Mouse (Mus musculus) heart, adult 2 months (tissue): ENCODE measurements at regions not wholly inside any gene's neighbourhood (a gene's known extent, or its start where the extent isn't known, plus 50 kb on each side); places are given as distances from the start of the nearest gene placed in this dataset.

Experiments
- CTCF ChIP-seq: fragments of 200-600 bp; IDR thresholded peaks from 2 replicates; pipeline ENCODE4 v1.8.1; 2022; ENCODE audit warnings: antibody characterized with exemption, mild to moderate bottlenecking, moderate library complexity
- EP300 ChIP-seq: fragments of 200-500 bp; IDR thresholded peaks from 2 replicates; pipeline ENCODE4 v1.6.1; 2011; ENCODE audit warnings: low read depth, low read length, control low read depth; ENCODE audit not compliant: insufficient read depth
- POLR2A ChIP-seq: fragments of 200-500 bp; IDR thresholded peaks from 2 replicates; pipeline ENCODE4 v1.6.1; 2011; ENCODE audit warnings: mild to moderate bottlenecking, low read depth, low read length, control low read depth; ENCODE audit not compliant: insufficient read depth

GRCm38 (mm10) chr2:50578278-50579043 is 281.9 kb upstream of the Mmadhc start:
- TF ChIP-seq POLR2A (no peak), EP300 (no peak), CTCF (no peak)
